Mouse (Mus musculus): ENCODE measurements around the gene Rwdd2b. TPM values are rescaled to one million over a fixed set of nuclear protein-coding genes. Genes with fewer than 3 reads are reported as not detected.

Rwdd2b gene
- polyA plus RNA-seq, 1 experiment from 2014 or later = 15.2 TPM

DNA sequence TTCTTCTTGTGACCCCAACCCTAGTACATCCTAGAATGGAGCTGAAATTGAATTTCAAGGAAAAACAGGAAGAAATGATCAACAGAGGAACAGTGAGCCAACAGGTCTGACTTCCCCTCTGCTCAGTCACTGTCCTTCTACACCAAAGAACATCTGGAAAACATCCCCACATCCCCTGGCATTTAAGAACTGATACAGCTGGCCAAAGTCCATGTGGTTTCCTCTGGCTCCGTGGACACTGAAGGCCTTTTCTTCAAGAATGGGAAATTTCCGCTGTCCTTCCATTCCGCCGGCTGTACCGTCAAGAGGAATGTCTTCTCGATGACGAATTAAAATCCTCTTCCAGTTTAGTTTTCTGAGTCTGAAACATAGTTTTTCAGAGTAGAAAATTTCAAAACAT lies 6.1 kb downstream of the Rwdd2b start:
- H3K9ac ChIP-seq (ENCODE audit: low read depth, low read length) = no peak overlapping the region
- WGBS = 88% methylated on average over 7 of the region's 7 CpGs
- H3K9me3 ChIP-seq (ENCODE audit: control insufficient read depth, low read length) = no peaks in the 10 kb centered on the region
- no peak overlapping the region for H3K4me2 ChIP-seq (ENCODE audit: low read depth, low read length)
- H3K36me3 ChIP-seq (ENCODE audit: control insufficient read depth, insufficient read depth, low read length) = no peaks in the 10 kb centered on the region
- H3K4me1 ChIP-seq (ENCODE audit: control insufficient read depth, insufficient read depth, low read length) = no peaks in the 10 kb centered on the region
- no peak overlapping the region for H3K4me3 ChIP-seq (ENCODE audit: low read length)
- no peaks in the 10 kb centered on the region for H3K27me3 ChIP-seq (replicated peaks; ENCODE audit: control insufficient read depth, insufficient read depth, low read length)
- ATAC-seq = no peak
- no peak overlapping the region for H3K27ac ChIP-seq (ENCODE audit: low read length)

DNA sequence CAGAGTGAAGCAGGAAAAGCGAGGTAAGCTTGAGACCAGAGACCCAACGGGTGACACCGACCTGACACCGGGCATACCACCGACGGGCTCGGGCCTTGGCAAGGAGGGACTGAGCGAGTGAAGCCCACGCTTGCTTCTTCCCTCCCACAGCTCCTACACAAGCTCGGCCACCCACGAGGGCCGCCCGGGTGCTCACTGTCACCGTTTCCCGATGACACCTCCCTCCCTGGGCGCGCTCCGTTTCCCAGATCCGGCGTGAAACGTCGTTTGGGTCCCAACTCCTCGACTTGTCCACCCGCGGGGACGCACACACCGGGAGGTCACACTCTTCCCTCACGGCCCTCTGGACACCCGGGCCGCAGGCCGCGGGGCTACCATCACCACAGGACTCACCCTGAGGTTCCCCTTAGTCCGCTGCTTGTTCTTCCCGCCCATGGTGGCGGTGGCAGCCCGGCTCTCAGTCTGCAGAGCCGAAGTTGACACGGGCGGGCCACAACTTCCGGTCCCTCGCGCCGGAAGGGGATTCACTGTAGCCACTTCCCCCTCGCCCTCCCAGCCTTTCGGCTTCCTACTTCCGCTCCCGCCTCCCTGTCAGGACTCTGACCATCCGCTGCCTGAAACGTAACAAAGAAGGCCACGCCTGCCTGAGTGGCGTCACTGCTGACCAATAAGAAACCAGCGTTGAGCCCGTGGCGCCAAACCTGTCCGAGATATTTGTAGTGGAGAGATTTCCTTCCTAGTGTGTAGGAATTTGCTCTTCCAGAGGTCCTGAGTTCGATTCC lies 8.1 kb downstream of the Rwdd2b start, which contains the start of gene Ltn1:
Gene Ltn1, minus strand, starts transcription at position 580 of the 782 bp plus-strand sequence.
- WGBS = under 1% methylated on average over 56 of the region's 56 CpGs
- peak within 1 kb of the TSS; percentile 95 for H3K4me3 ChIP-seq (ENCODE audit: low read length)
- H3K9me3 ChIP-seq (ENCODE audit: control insufficient read depth, low read length) = no peaks in the 10 kb centered on the region
- H3K4me1 ChIP-seq (ENCODE audit: control insufficient read depth, insufficient read depth, low read length) = no peaks in the 10 kb centered on the region
- H3K4me2 ChIP-seq (ENCODE audit: low read depth, low read length) = peak within 1 kb of the TSS; percentile 80
- H3K36me3 ChIP-seq (ENCODE audit: control insufficient read depth, insufficient read depth, low read length) = no peaks in the 10 kb centered on the region
- ATAC-seq = peak; percentile 99
- H3K27me3 ChIP-seq (replicated peaks; ENCODE audit: control insufficient read depth, insufficient read depth, low read length) = no peaks in the 10 kb centered on the region
- peak within 1 kb of the TSS; percentile 90 for H3K9ac ChIP-seq (ENCODE audit: low read depth, low read length)
- H3K27ac ChIP-seq (ENCODE audit: low read length) = peak within 1 kb of the TSS; percentile 70

DNA sequence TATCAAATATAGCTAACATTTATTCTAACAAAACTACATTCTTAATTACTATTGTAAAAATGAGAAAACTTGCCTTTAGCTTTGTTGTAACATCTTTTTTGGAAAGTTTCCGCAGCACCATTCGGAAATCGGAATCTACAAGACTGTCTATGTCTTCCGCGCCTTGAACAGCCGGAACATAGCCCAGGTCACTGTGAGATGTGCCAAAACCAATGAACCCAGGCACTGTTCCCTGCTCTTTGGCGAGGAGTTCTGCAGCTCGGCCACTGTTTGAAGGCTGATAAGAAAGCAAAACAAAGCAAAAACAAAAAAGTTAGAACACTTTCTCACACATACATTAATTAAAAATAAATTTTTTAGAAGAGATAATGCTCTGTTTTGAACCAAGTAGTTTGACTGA lies 12.9 kb downstream of the Rwdd2b start:
- Histone ChIP-seq H3K9me3 (ENCODE audit: control insufficient read depth, low read length) (no peaks in the 10 kb centered on the region), H3K4me2 (ENCODE audit: low read depth, low read length) (no peak overlapping the region), H3K27me3 (replicated peaks; ENCODE audit: control insufficient read depth, insufficient read depth, low read length) (no peaks in the 10 kb centered on the region), H3K4me3 (ENCODE audit: low read length) (no peak overlapping the region), H3K36me3 (ENCODE audit: control insufficient read depth, insufficient read depth, low read length) (peaks cover 19% of the 10 kb centered on the region), H3K27ac (ENCODE audit: low read length) (no peak overlapping the region), H3K9ac (ENCODE audit: low read depth, low read length) (no peak overlapping the region), H3K4me1 (ENCODE audit: control insufficient read depth, insufficient read depth, low read length) (no peaks in the 10 kb centered on the region)
- no peak for ATAC-seq
- 94% methylated on average over 8 of the region's 8 CpGs for WGBS

DNA sequence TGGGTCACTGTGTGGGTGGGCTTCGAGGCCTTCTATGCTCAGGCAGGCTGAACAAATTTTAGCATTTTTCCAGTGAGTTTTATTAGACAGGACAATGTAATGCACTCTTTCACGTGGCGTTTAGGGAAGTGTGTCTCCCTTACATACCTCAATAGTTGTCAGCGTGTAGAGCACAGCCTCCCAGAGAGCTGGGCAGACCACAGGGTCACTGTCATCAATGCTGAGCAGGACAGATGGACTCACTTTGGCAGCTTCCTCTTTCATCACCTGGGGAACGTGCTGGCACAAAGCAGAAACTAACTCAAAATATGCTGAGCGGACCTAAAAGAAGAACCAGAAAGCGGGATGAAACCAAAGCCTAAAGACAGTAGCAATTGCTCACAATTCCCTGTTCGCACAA lies 19.7 kb downstream of the Rwdd2b start:
- no peak overlapping the region for H3K9ac ChIP-seq (ENCODE audit: low read depth, low read length)
- no peaks in the 10 kb centered on the region for H3K27me3 ChIP-seq (replicated peaks; ENCODE audit: control insufficient read depth, insufficient read depth, low read length)
- H3K9me3 ChIP-seq (ENCODE audit: control insufficient read depth, low read length) = no peaks in the 10 kb centered on the region; the same call in 1 of the 2 replicates
- no peak for ATAC-seq
- H3K4me1 ChIP-seq (ENCODE audit: control insufficient read depth, insufficient read depth, low read length) = no peaks in the 10 kb centered on the region
- H3K4me3 ChIP-seq (ENCODE audit: low read length) = no peak overlapping the region
- 93% methylated on average over 8 of the region's 8 CpGs for WGBS
- H3K27ac ChIP-seq (ENCODE audit: low read length) = no peak overlapping the region
- H3K4me2 ChIP-seq (ENCODE audit: low read depth, low read length) = no peak overlapping the region
- peaks cover 35% of the 10 kb centered on the region for H3K36me3 ChIP-seq (ENCODE audit: control insufficient read depth, insufficient read depth, low read length)

DNA sequence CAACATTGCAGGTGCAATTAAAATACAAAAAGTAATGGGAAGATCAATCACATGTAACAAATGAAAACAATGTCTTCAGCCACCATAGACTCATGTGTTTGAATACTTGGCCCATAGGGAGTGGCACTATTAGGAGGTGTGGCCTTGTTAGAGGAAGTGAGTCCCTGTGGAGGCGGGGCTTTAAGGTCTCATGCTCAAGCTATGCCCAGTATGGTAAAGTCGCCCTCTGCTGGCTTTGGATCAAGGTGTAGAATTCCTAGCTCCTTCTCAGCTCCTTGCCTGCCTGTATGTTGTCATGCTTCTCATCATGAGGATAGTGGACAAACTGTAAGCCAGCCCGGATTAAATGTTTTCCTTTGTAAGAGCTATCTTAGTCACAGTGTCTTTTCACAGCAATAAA lies 35.4 kb downstream of the Rwdd2b start:
- no peaks in the 10 kb centered on the region for H3K4me1 ChIP-seq (ENCODE audit: control insufficient read depth, insufficient read depth, low read length)
- peak; percentile 71; the same call in 1 of the 2 replicates for ATAC-seq
- no peaks in the 10 kb centered on the region for H3K27me3 ChIP-seq (replicated peaks; ENCODE audit: control insufficient read depth, insufficient read depth, low read length)
- H3K9ac ChIP-seq (ENCODE audit: low read depth, low read length) = no peak overlapping the region
- WGBS = 85% methylated on average over 3 of the region's 3 CpGs
- no peak overlapping the region for H3K27ac ChIP-seq (ENCODE audit: low read length)
- peaks cover 19% of the 10 kb centered on the region; the same call in 1 of the 2 replicates for H3K36me3 ChIP-seq (ENCODE audit: control insufficient read depth, insufficient read depth, low read length)
- no peak overlapping the region for H3K4me3 ChIP-seq (ENCODE audit: low read length)
- H3K4me2 ChIP-seq (ENCODE audit: low read depth, low read length) = no peak overlapping the region
- no peaks in the 10 kb centered on the region for H3K9me3 ChIP-seq (ENCODE audit: control insufficient read depth, low read length)

DNA sequence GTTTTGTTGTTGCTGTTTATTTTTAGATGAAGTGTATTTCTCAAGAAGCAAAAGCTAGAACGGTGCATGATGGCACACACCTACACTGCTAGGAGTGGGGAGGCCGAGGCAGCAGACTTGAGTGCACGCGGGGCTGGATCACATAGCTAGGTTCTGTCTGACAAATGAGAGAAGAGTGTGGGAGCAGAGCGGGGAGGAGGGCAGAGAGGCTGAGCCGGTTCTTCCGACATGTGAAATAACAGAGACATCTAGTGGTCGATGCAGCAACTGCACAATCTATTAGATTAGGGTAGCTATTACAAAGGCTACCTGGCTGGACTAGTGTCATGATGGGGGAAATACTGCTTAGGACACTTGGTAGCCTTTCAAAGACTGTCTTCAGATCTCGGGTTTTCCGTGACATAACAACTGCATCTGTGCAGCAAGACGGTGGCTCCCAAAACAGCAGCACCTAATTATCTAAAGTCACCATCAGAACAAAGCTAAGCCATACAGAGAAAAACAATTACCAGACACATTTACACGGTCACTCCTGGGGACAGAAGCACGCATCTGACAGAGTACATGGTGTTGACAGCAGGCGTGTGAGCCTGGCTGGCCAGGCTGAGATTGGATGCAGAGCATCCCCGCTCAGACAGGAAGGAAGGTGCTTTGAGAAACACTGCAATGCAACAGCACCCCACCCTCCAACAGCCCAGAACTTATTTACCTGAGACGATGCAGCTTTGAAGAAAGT lies 46.4 kb downstream of the Rwdd2b start:
- H3K9me3 ChIP-seq (ENCODE audit: control insufficient read depth, low read length) = no peaks in the 10 kb centered on the region
- 0 out of 2 replicates have a peak, but pooled peaks cover 3% of the 10 kb centered on the region for H3K36me3 ChIP-seq (ENCODE audit: control insufficient read depth, insufficient read depth, low read length)
- ATAC-seq = peak; percentile 78
- no peak overlapping the region for H3K27ac ChIP-seq (ENCODE audit: low read length)
- H3K4me3 ChIP-seq (ENCODE audit: low read length) = no peak overlapping the region
- H3K9ac ChIP-seq (ENCODE audit: low read depth, low read length) = no peak overlapping the region
- no peak overlapping the region for H3K4me2 ChIP-seq (ENCODE audit: low read depth, low read length)
- H3K27me3 ChIP-seq (replicated peaks; ENCODE audit: control insufficient read depth, insufficient read depth, low read length) = no peaks in the 10 kb centered on the region
- no peaks in the 10 kb centered on the region for H3K4me1 ChIP-seq (ENCODE audit: control insufficient read depth, insufficient read depth, low read length)
- 48% methylated on average over 16 of the region's 16 CpGs for WGBS

DNA sequence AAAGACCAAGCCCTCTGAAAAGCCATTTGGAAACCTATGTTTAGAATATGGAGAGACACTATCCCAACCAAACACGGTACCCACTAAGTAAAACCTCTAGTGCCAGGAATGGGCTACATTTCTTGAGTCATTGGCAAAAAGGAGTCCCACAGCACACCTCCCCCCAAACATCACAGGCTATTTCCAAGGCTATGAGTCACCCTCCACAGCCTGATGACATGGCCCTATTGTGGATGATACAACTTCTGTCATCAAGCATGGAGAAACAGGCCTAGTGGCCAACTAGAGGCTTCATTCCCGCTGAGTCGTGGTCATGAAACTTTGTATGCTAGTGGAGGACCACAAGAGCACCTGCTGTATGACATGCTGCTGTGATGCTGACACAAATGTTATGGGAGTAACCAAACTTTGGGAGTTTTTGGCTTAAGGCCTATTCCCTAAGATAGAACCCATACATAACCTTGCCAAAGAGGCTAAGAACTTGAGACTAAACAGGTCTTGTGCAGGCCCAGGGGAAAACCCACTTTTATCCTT lies 52.9 kb downstream of the Rwdd2b start:
- WGBS = 98% methylated on average over 3 of the region's 3 CpGs
- H3K4me2 ChIP-seq (ENCODE audit: low read depth, low read length) = no peak overlapping the region
- H3K36me3 ChIP-seq (ENCODE audit: control insufficient read depth, insufficient read depth, low read length) = peaks cover 4% of the 10 kb centered on the region
- H3K4me1 ChIP-seq (ENCODE audit: control insufficient read depth, insufficient read depth, low read length) = no peaks in the 10 kb centered on the region
- no peak overlapping the region for H3K9ac ChIP-seq (ENCODE audit: low read depth, low read length)
- no peak for ATAC-seq
- no peak overlapping the region for H3K27ac ChIP-seq (ENCODE audit: low read length)
- no peak overlapping the region for H3K4me3 ChIP-seq (ENCODE audit: low read length)
- no peaks in the 10 kb centered on the region for H3K9me3 ChIP-seq (ENCODE audit: control insufficient read depth, low read length)
- no peaks in the 10 kb centered on the region for H3K27me3 ChIP-seq (replicated peaks; ENCODE audit: control insufficient read depth, insufficient read depth, low read length)

DNA sequence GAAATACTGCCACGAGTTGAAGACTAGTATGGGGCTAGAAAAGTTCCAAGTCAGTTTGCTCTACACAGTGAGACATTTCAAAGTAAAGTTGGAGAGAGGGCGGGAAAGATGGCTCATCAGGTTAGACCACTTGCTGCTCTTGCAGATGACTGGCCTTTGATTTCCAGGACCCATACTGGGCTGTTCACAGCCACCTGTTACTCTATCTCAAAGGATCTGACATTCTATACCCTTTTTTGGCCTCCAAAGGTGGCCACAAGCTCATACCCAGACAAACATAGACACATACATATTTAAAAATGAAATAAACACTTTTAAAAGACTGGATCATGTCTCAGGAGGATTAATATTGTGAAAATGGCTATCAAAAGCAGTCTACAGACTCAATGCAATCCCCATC lies 56.0 kb downstream of the Rwdd2b start:
- ATAC-seq = no peak
- 84% methylated on average over 2 of the region's 2 CpGs for WGBS
- H3K36me3 ChIP-seq (ENCODE audit: control insufficient read depth, insufficient read depth, low read length) = peaks cover 14% of the 10 kb centered on the region

More for the DNA sequence above, 56.0 kb downstream of the Rwdd2b start:
- Histone ChIP-seq H3K27me3 (replicated peaks; ENCODE audit: control insufficient read depth, insufficient read depth, low read length) (no peaks in the 10 kb centered on the region), H3K4me1 (ENCODE audit: control insufficient read depth, insufficient read depth, low read length) (no peaks in the 10 kb centered on the region), H3K9ac (ENCODE audit: low read depth, low read length) (no peak overlapping the region), H3K4me3 (ENCODE audit: low read length) (no peak overlapping the region), H3K4me2 (ENCODE audit: low read depth, low read length) (no peak overlapping the region), H3K9me3 (ENCODE audit: control insufficient read depth, low read length) (no peaks in the 10 kb centered on the region), H3K27ac (ENCODE audit: low read length) (no peak overlapping the region)
